ENCODE assay signal across 21 mouse cellular contexts in the genomic region with DNA sequence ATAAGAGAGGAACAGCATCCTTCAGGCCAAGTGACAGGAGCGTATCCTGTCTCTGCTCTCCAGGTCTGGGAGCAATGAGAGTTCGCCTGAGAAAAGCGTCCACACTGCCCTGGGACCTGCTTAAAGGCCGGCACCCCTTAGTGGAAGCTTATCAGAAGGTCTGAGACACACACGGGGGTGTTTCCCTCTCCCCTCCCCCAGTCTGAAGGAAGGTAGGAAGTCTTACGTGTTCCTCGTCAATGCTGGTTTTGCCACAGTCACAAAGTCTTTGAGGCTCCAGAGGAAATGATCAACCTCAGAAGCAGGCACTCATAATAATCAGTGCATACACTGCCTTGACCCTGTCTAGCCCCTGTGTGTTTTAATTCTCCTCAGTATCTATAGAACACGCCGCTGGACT. TPM values are rescaled to one million over a fixed set of nuclear protein-coding genes. Genes with fewer than 3 reads are reported as not detected.
"Had no signal": no experiment of that assay in that cellular context is flagged by ENCODE, and none has a peak within 500 bp of the region (broad histone marks: within the 10 kb centered on the region; RNA-seq: fewer than 3 reads in every experiment).

No protein-coding gene starts in this region.

- H3K36me3 ChIP-seq: lung, embryonic 15.5 days; midbrain, embryonic 12.5 days; neural tube, embryonic 12.5 days had no signal

- DNase-seq: lung, adult 2 months; lung, postnatal 14 days; lung, postnatal 36 days; midbrain, embryonic 14.5 days; right cerebral cortex, postnatal 25 days; right cerebral cortex, postnatal 4 days; spleen, adult 18-20 months; thymus, adult 18-20 months; thymus, postnatal 14 days; thymus, postnatal 36 days had no signal

- H3K9ac ChIP-seq: liver, embryonic 14.5 days; lung, embryonic 15.5 days; midbrain, embryonic 12.5 days; neural tube, embryonic 12.5 days had no signal

- H3K4me2 ChIP-seq: lung, embryonic 15.5 days; midbrain, embryonic 12.5 days; neural tube, embryonic 12.5 days had no signal

- H3K27ac ChIP-seq: liver, embryonic 14.5 days; lung, embryonic 15.5 days; macrophage; midbrain, embryonic 12.5 days; neural tube, embryonic 12.5 days had no signal

- H3K27me3 ChIP-seq: lung, embryonic 15.5 days; midbrain, embryonic 12.5 days; neural tube, embryonic 12.5 days had no signal

- H3K4me3 ChIP-seq: lung, embryonic 15.5 days; megakaryocyte, embryonic 14.5 days; midbrain, embryonic 12.5 days; myocyte; neural tube, embryonic 12.5 days had no signal

- H3K9me3 ChIP-seq: lung, embryonic 15.5 days; megakaryocyte, embryonic 14.5 days; midbrain, embryonic 12.5 days; neural tube, embryonic 12.5 days had no signal

- ATAC-seq: lung, postnatal 0 days; midbrain, embryonic 16.5 days had no signal

RNA-seq across cellular contexts. Expression of a gene that starts 22.3 kb away (rescaled TPM):
- polyA plus RNA-seq: macrophage had no signal

RNA-seq across cellular contexts. Expression of a gene that starts 58.1 kb away (rescaled TPM):
- polyA plus RNA-seq: liver, embryonic 14.5 days; lung, adult 2 months; lung, embryonic 15.5 days; lung, postnatal 0 days; macrophage; myocyte; neural tube, embryonic 12.5 days; neural tube, embryonic 14.5 days; thymus, postnatal 0 days had no signal
